Mouse (Mus musculus) cerebellum, postnatal 36 days (tissue): ENCODE results near the gene Ercc6l.
A peak's percentile ranks its signal among the peaks of the same experiment; 100 is the strongest.

Source experiments
- DNase-seq, 2 experiments: peaks; one replicate each; pipeline ENCODE4 v3.0.0; 2021 to 2022; ENCODE audit warnings: mixed read lengths in 2 of 2

The Ercc6l gene

GRCm38 (mm10) chrX:102156618-102157422, at the start of gene Ercc6l:
Ercc6l (minus strand) TSS chrX:102157091.
- DNase-seq: peak; percentile 80 to 91

- no peak for DNase-seq
Observed at GRCm38 (mm10) chrX:102190840-102191239, 33.9 kb upstream of the Ercc6l start.

GRCm38 (mm10) chrX:102189581-102189980, 32.7 kb upstream of the Ercc6l start:
- DNase-seq: no peak

GRCm38 (mm10) chrX:102188712-102189497, 32.0 kb upstream of the Ercc6l start, which contains the start of gene Rps4x:
Rps4x (minus strand) TSS chrX:102189394.
- peak; percentile 73 to 74 for DNase-seq

GRCm38 (mm10) chrX:102187023-102187699, 30.3 kb upstream of the Ercc6l start:
- no peak for DNase-seq

- no peak for DNase-seq
Observed at GRCm38 (mm10) chrX:102182575-102182974, 25.7 kb upstream of the Ercc6l start.

GRCm38 (mm10) chrX:102175538-102176287, 18.8 kb upstream of the Ercc6l start:
- DNase-seq: no peak

- no peak for DNase-seq
Observed at GRCm38 (mm10) chrX:102170900-102171299, 14.0 kb upstream of the Ercc6l start.

- no peak for DNase-seq
Observed at GRCm38 (mm10) chrX:102170135-102170534, 13.2 kb upstream of the Ercc6l start.

GRCm38 (mm10) chrX:102169724-102170123, 12.8 kb upstream of the Ercc6l start:
- DNase-seq: no peak

GRCm38 (mm10) chrX:102166986-102167385, 10.1 kb upstream of the Ercc6l start:
- no peak for DNase-seq

- DNase-seq: no peak
Observed at GRCm38 (mm10) chrX:102166521-102166920, 9.6 kb upstream of the Ercc6l start.

GRCm38 (mm10) chrX:102163529-102163928, 6.6 kb upstream of the Ercc6l start:
- no peak for DNase-seq

GRCm38 (mm10) chrX:102163096-102163495, 6.2 kb upstream of the Ercc6l start:
- DNase-seq: no peak

- DNase-seq: no peak
Observed at GRCm38 (mm10) chrX:102160528-102160927, 3.6 kb upstream of the Ercc6l start.

GRCm38 (mm10) chrX:102159778-102160177, 2.9 kb upstream of the Ercc6l start:
- DNase-seq: peak in 1 of 2 experiments; percentile 10

GRCm38 (mm10) chrX:102157423-102157791, 516 bp upstream of the Ercc6l start:
- no peak for DNase-seq

GRCm38 (mm10) chrX:102141157-102141556, 15.7 kb downstream of the Ercc6l start:
- no peak for DNase-seq

- DNase-seq: no peak
Observed at GRCm38 (mm10) chrX:102121321-102121720, 35.6 kb downstream of the Ercc6l start.

- peak; percentile 90 to 92 for DNase-seq
Observed at GRCm38 (mm10) chrX:102119042-102119864, 37.6 kb downstream of the Ercc6l start, which contains the start of gene Pin4. Pin4 (plus strand) TSS chrX:102119447.

- no peak for DNase-seq
Observed at GRCm38 (mm10) chrX:102115676-102116075, 41.2 kb downstream of the Ercc6l start.
